Comparison of ENCODE assay signal across 26 mouse cellular contexts in the genomic region with DNA sequence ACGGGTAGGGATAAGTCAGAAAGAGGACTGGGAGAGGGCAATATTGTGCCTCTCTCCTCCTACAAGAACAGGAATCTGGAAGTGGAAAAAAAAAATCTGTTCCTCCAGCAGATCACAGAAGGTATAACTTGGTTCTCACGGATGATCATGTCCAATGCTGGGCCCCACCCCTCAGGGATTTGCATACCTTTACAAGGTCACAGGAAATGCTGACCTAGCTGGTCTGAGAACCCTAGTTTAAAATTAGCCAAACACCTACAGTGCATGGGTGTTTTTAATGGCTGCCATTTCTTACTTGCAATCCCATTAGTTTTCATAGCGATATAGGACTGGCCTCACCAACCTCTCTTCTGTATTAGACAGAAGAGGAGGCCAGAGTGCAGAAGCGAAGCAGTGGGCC. TPM values are rescaled to one million over a fixed set of nuclear protein-coding genes. Genes with fewer than 3 reads are reported as not detected.
A peak's percentile ranks its signal among the peaks of the same experiment; 100 is the strongest.
DNase-seq lines count a peak whose midpoint lies in the region; ATAC-seq lines count a peak whose summit lies in the region.
"Had no signal": no experiment of that assay in that cellular context is flagged by ENCODE, and none has a peak within 500 bp of the region (broad histone marks: within the 10 kb centered on the region; RNA-seq: fewer than 3 reads in every experiment).

No protein-coding gene starts in this region.

- no peaks in the 10 kb centered on the region for H3K36me3 ChIP-seq in kidney, embryonic 14.5 days (ENCODE audit: control insufficient read depth, insufficient read depth, low read length)
- H3K36me3 ChIP-seq: forebrain, embryonic 10.5 days; heart, embryonic 13.5 days had no signal

- no peak overlapping the region for H3K9ac ChIP-seq in kidney, embryonic 14.5 days (ENCODE audit: low read depth, low read length)
- H3K9ac ChIP-seq: forebrain, embryonic 13.5 days; heart, embryonic 13.5 days; hindbrain, embryonic 14.5 days had no signal

- WGBS in kidney, embryonic 14.5 days = 82% methylated on average over 4 of the region's 4 CpGs

- DNase-seq in kidney, adult 18-20 months = peak; percentile 6
- peak; percentile 48 for DNase-seq in kidney, adult 9 months
- DNase-seq in kidney, postnatal 10 days = no peak
- DNase-seq in kidney, postnatal 14 days = peak; percentile 11
- no peak for DNase-seq in urinary bladder, postnatal 36 days (ENCODE audit: low spot score in 2 of 2)
- no peak for DNase-seq in spleen, postnatal 14 days (ENCODE audit: low spot score in 2 of 2)
- DNase-seq: adrenal gland, postnatal 10 days; adrenal gland, postnatal 36 days; cerebellum, adult 18-20 months; cerebellum, adult 9-10 months; cerebellum, postnatal 14 days; gastrocnemius, postnatal 25 days; heart, adult 18-20 months; heart, postnatal 14 days; heart, postnatal 4 days had no signal

- no peak overlapping the region for H3K27ac ChIP-seq in kidney, embryonic 14.5 days (ENCODE audit: low read depth, low read length)
- H3K27ac ChIP-seq: forebrain, embryonic 10.5 days; forebrain, embryonic 13.5 days; heart, embryonic 13.5 days; hindbrain, embryonic 14.5 days; hindbrain, postnatal 0 days had no signal

- no peak for ATAC-seq in kidney, embryonic 14.5 days (ENCODE audit: low FRiP score, low TSS enrichment)
- ATAC-seq: CD4-positive, CD25-positive, alpha-beta regulatory T cell, adult 4 months; forebrain, embryonic 13.5 days; forebrain, embryonic 16.5 days; hindbrain, postnatal 0 days had no signal

- no peaks in the 10 kb centered on the region for H3K9me3 ChIP-seq in kidney, embryonic 14.5 days (ENCODE audit: control insufficient read depth, low read length)

- no peak overlapping the region for H3K4me3 ChIP-seq in kidney, embryonic 14.5 days (ENCODE audit: low read length)
- H3K4me3 ChIP-seq: forebrain, embryonic 10.5 days; forebrain, embryonic 13.5 days; heart, embryonic 13.5 days had no signal

- no peak overlapping the region for H3K4me2 ChIP-seq in kidney, embryonic 14.5 days (replicated peaks; ENCODE audit: low read depth, low read length)
- H3K4me2 ChIP-seq: forebrain, embryonic 13.5 days; heart, embryonic 13.5 days; hindbrain, embryonic 14.5 days had no signal

- no peaks in the 10 kb centered on the region for H3K4me1 ChIP-seq in kidney, embryonic 14.5 days (ENCODE audit: control insufficient read depth, insufficient read depth, low read length)
- H3K4me1 ChIP-seq: heart, embryonic 13.5 days had no signal

- H3K27me3 ChIP-seq in kidney, embryonic 14.5 days (ENCODE audit: control insufficient read depth, insufficient read depth, low read length) = no peaks in the 10 kb centered on the region
- H3K27me3 ChIP-seq: forebrain, embryonic 13.5 days; heart, embryonic 13.5 days had no signal

RNA-seq across cellular contexts. Expression of a gene that starts 51.8 kb away (rescaled TPM):
- polyA plus RNA-seq in kidney, embryonic 14.5 days (2014; fragmentation: Nextera tagmentation; extraction: Ambion mirVana) = not detected in 2 replicates
- polyA plus RNA-seq: C2C12; CD4-positive, CD25-positive, alpha-beta regulatory T cell, adult 4 months; forebrain, embryonic 10.5 days; forebrain, embryonic 13.5 days; gonadal fat pad, adult 2 months; hindbrain, embryonic 11.5 days had no signal

Comparison
In these comparisons a context has a peak if more than half of its experiments do, and no peak if none do; other contexts are left out.
1. DNase-seq: peak in kidney, adult 18-20 months (single experiment), kidney, adult 9 months (single experiment) and kidney, postnatal 14 days (single experiment); none in kidney, postnatal 10 days (single experiment), urinary bladder, postnatal 36 days (0 of 2) and spleen, postnatal 14 days (0 of 2).